ENCODE assay signal across 16 mouse cellular contexts in the genomic region with DNA sequence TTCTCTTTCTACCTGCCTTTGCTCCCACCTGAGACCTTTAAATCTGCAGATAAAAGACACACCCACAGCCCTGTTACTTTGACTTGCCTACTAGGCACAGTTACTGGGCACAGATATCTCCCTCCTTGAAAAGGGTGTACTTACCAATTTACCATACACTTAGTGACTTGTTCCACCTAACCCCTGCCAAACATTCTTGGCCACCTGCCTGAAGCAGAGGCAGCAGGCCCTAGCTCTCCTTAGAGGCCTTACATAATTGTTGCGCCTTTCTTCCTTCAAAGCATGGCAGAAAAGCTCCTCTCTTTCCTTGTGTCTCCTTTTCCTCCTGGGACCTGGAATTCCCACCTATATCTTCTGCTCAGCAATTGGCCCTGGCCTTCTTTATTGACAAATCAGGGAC.
A peak's percentile ranks its signal among the peaks of the same experiment; 100 is the strongest.
DNase-seq lines count a peak whose midpoint lies in the region; ATAC-seq and TF ChIP-seq lines count a peak whose summit lies in the region.
"Had no signal": no experiment of that assay in that cellular context is flagged by ENCODE, and none has a peak within 500 bp of the region (broad histone marks: within the 10 kb centered on the region; RNA-seq: fewer than 3 reads in every experiment).

No protein-coding gene starts in this region.

- no peaks in the 10 kb centered on the region for H3K36me3 ChIP-seq in heart, postnatal 0 days (replicated peaks; ENCODE audit: control insufficient read depth, insufficient read depth, low read length)
- no peaks in the 10 kb centered on the region for H3K36me3 ChIP-seq in heart, embryonic 10.5 days
- no peaks in the 10 kb centered on the region for H3K36me3 ChIP-seq in hindbrain, embryonic 11.5 days (ENCODE audit: control insufficient read depth, insufficient read depth, low read length)
- H3K36me3 ChIP-seq: embryonic facial prominence, embryonic 13.5 days; limb, embryonic 10.5 days; liver, embryonic 13.5 days; midbrain, embryonic 12.5 days had no signal

- H3K9ac ChIP-seq in heart, postnatal 0 days (replicated peaks; ENCODE audit: low read depth, low read length): no peak overlapping the region
- no peak overlapping the region for H3K9ac ChIP-seq in hindbrain, embryonic 11.5 days (ENCODE audit: low read depth, low read length)
- H3K9ac ChIP-seq: embryonic facial prominence, embryonic 13.5 days; liver, embryonic 13.5 days; midbrain, embryonic 12.5 days had no signal

- TF ChIP-seq CTCF in heart, postnatal 0 days (IDR thresholded peaks at IDR 0.05; ENCODE audit: low read depth): no peak

- H3K27me3 ChIP-seq in heart, postnatal 0 days (ENCODE audit: control insufficient read depth, insufficient read depth, low read length): no peaks in the 10 kb centered on the region
- H3K27me3 ChIP-seq in heart, embryonic 10.5 days (ENCODE audit: insufficient read depth, poor library complexity, severe bottlenecking): no peaks in the 10 kb centered on the region
- no peaks in the 10 kb centered on the region for H3K27me3 ChIP-seq in hindbrain, embryonic 11.5 days (ENCODE audit: control insufficient read depth, insufficient read depth, low read length)
- H3K27me3 ChIP-seq: CH12.LX; embryonic facial prominence, embryonic 13.5 days; liver, embryonic 13.5 days; midbrain, embryonic 12.5 days had no signal

- no peak for ATAC-seq in heart, postnatal 0 days (ENCODE audit: insufficient read depth, low read depth)
- no peak for ATAC-seq in hindbrain, embryonic 11.5 days (ENCODE audit: low FRiP score)
- ATAC-seq: activated CD4-positive, CD25-positive, alpha-beta regulatory T cell, adult 4 months; inflammation-experienced regulatory T-cells, adult 6 months had no signal

- no peak overlapping the region for H3K27ac ChIP-seq in heart, postnatal 0 days (ENCODE audit: low read depth)
- H3K27ac ChIP-seq in heart, embryonic 10.5 days: no peak overlapping the region
- no peak overlapping the region for H3K27ac ChIP-seq in hindbrain, embryonic 11.5 days (ENCODE audit: low read depth, low read length)
- H3K27ac ChIP-seq: embryonic facial prominence, embryonic 13.5 days; limb, embryonic 10.5 days; liver, embryonic 13.5 days; midbrain, embryonic 12.5 days had no signal

- no peak overlapping the region for H3K4me3 ChIP-seq in heart, postnatal 0 days (ENCODE audit: low read depth, low read length)
- no peak overlapping the region for H3K4me3 ChIP-seq in heart, embryonic 10.5 days
- no peak overlapping the region for H3K4me3 ChIP-seq in hindbrain, embryonic 11.5 days (ENCODE audit: low read depth, low read length)
- H3K4me3 ChIP-seq: embryonic facial prominence, embryonic 13.5 days; limb, embryonic 10.5 days; liver, embryonic 13.5 days; midbrain, embryonic 12.5 days had no signal

- H3K4me1 ChIP-seq in heart, postnatal 0 days (ENCODE audit: control insufficient read depth, insufficient read depth): peaks cover 25% of the 10 kb centered on the region
- H3K4me1 ChIP-seq in heart, embryonic 10.5 days: peaks cover 16% of the 10 kb centered on the region
- no peaks in the 10 kb centered on the region for H3K4me1 ChIP-seq in hindbrain, embryonic 11.5 days (replicated peaks; ENCODE audit: control insufficient read depth, insufficient read depth, low read length)
- H3K4me1 ChIP-seq: midbrain, embryonic 12.5 days had no signal

- no peaks in the 10 kb centered on the region for H3K9me3 ChIP-seq in heart, postnatal 0 days (replicated peaks; ENCODE audit: control insufficient read depth, low read length)
- H3K9me3 ChIP-seq in heart, embryonic 10.5 days: no peaks in the 10 kb centered on the region
- H3K9me3 ChIP-seq in hindbrain, embryonic 11.5 days (ENCODE audit: control insufficient read depth, low read length): no peaks in the 10 kb centered on the region
- H3K9me3 ChIP-seq: embryonic facial prominence, embryonic 13.5 days; limb, embryonic 10.5 days; liver, embryonic 13.5 days; midbrain, embryonic 12.5 days had no signal

- 50% methylated on average over 1 of the region's 1 CpGs for WGBS in heart, postnatal 0 days
- 96% methylated on average over 1 of the region's 1 CpGs for WGBS in heart, embryonic 10.5 days
- WGBS in hindbrain, embryonic 11.5 days: 100% methylated on average over 1 of the region's 1 CpGs

- intact Hi-C loops in heart, postnatal 14 days (cut with DNase I): no loop called here

- DNase-seq in adrenal gland, adult 2 months: peak; percentile 20
- DNase-seq in adrenal gland, postnatal 4 days (ENCODE audit: low spot score in 2 of 2): no peak
- peak; percentile 17 for DNase-seq in heart, postnatal 0 days (ENCODE audit: low spot score)
- no peak for DNase-seq in heart, embryonic 10.5 days (ENCODE audit: low spot score)
- peak; percentile 22 to 27 for DNase-seq in heart, postnatal 14 days
- DNase-seq in kidney, postnatal 25 days: peak; percentile 55 to 75
- no peak for DNase-seq in frontal cortex, adult 2 months (ENCODE audit: extremely low spot score in 1 of 2, low spot score in 1 of 2)
- DNase-seq in hindbrain, embryonic 11.5 days (ENCODE audit: low spot score): no peak
- DNase-seq: liver, embryonic 13.5 days; lung, postnatal 10 days had no signal

- no peak overlapping the region for H3K4me2 ChIP-seq in heart, postnatal 0 days (ENCODE audit: low read depth, low read length)
- H3K4me2 ChIP-seq in hindbrain, embryonic 11.5 days (replicated peaks; ENCODE audit: low read depth, low read length): no peak overlapping the region
- H3K4me2 ChIP-seq: embryonic facial prominence, embryonic 13.5 days; liver, embryonic 13.5 days; midbrain, embryonic 12.5 days had no signal

- TF ChIP-seq EP300 in heart, postnatal 0 days (IDR thresholded peaks at IDR 0.05; ENCODE audit: low read depth): no peak

Comparison
In these comparisons a context has a peak if more than half of its experiments do, and no peak if none do; other contexts are left out.
1. DNase-seq: peak in adrenal gland, adult 2 months (single experiment), heart, postnatal 0 days (single experiment), heart, postnatal 14 days (2 of 2) and kidney, postnatal 25 days (2 of 2); none in adrenal gland, postnatal 4 days (0 of 2), heart, embryonic 10.5 days (single experiment), frontal cortex, adult 2 months (0 of 2) and hindbrain, embryonic 11.5 days (single experiment).